Mouse (Mus musculus) embryonic facial prominence, embryonic 11.5 days (tissue): Measurements from ENCODE around the gene Pde3a. TPM values are rescaled to one million over a fixed set of nuclear protein-coding genes. Genes with fewer than 3 reads are reported as not detected.
"Not testable (repeated sequence)": the region's sequence is repeated elsewhere in the genome, so short reads cannot be mapped to it uniquely, and the experiment has no call there.

Experiments used
- ATAC-seq: fragments of 200-750 bp; cut with Nextera tagmentation; replicated peaks from 2 replicates; pipeline ENCODE4 v1.8.0; 2017; ENCODE audit warnings: low read depth; ENCODE audit not compliant: insufficient number of reproducible peaks, low FRiP score, low TSS enrichment
- DNase-seq: peaks from one replicate; pipeline ENCODE4 v3.0.0-alpha.2; 2015; ENCODE audit warnings: low spot score
- H3K27ac ChIP-seq: fragments of 300-500 bp; sonication (generic); replicated peaks from 2 replicates; pipeline ENCODE4 v1.5.1; 2014; ENCODE audit warnings: mild to moderate bottlenecking, low read depth, low read length, control low read depth
- H3K27me3 ChIP-seq: fragments of 300-500 bp; sonication (generic); 2 replicates; pipeline ENCODE4 v1.6.1; 2014; ENCODE audit warnings: mild to moderate bottlenecking, low read length, moderate library complexity, mixed read lengths; ENCODE audit not compliant: control insufficient read depth, insufficient read depth
- H3K36me3 ChIP-seq: fragments of 300-500 bp; sonication (generic); replicated peaks from 2 replicates; pipeline ENCODE4 v1.6.1; 2014; ENCODE audit warnings: low read depth, mild to moderate bottlenecking, low read length, moderate library complexity, mixed read lengths; ENCODE audit not compliant: control insufficient read depth, insufficient read depth
- H3K4me1 ChIP-seq: fragments of 300-500 bp; sonication (generic); 2 replicates; pipeline ENCODE4 v1.6.1; 2014; ENCODE audit warnings: low read length, mixed read lengths; ENCODE audit not compliant: control insufficient read depth, insufficient read depth
- H3K4me2 ChIP-seq: fragments of 300-500 bp; sonication (generic); 2 replicates; pipeline ENCODE4 v1.6.1; 2014; ENCODE audit warnings: low read depth, mild to moderate bottlenecking, control low read depth, low read length, moderate library complexity
- H3K4me3 ChIP-seq: fragments of 300-500 bp; sonication (generic); 2 replicates; pipeline ENCODE4 v1.5.1; 2014; ENCODE audit warnings: low read depth, low read length, control low read depth
- H3K9ac ChIP-seq: fragments of 300-500 bp; sonication (generic); replicated peaks from 2 replicates; pipeline ENCODE4 v1.6.1; 2014; ENCODE audit warnings: mild to moderate bottlenecking, control low read depth, low read length
- H3K9me3 ChIP-seq: fragments of 300-500 bp; sonication (generic); replicated peaks from 2 replicates; pipeline ENCODE4 v1.6.1; 2016; ENCODE audit warnings: mild to moderate bottlenecking, low read length, inconsistent platforms, mixed read lengths; ENCODE audit not compliant: control insufficient read depth
- WGBS: fragments of 180-500 bp; shearing (Covaris S2); extraction: QIAGEN DNeasy Blood & Tissue Kit; methylation state at CpG from one replicate; pipeline ENCODE4 v1.1.7; 2014; 5-methylcytosine and 5-hydroxymethylcytosine counted together
- polyA plus RNA-seq: library from polyadenylated mRNA; unstranded; fragments of >200 nt; fragmentation: Nextera tagmentation; extraction: Ambion mirVana; gene quantifications from 2 replicates; pipeline ENCODE4 v1.2.1, GENCODE M21; 2014

Pde3a gene
- polyA plus RNA-seq, 1 experiment from 2014 or later: 2.8 TPM

- Histone ChIP-seq H3K4me2 (no peak overlapping the region), H3K4me3 (no peak overlapping the region), H3K36me3 (no peaks in the 10 kb centered on the region), H3K9ac (no peak overlapping the region), H3K27me3 (no peaks in the 10 kb centered on the region), H3K9me3 (no peaks in the 10 kb centered on the region), H3K27ac (no peak overlapping the region), H3K4me1 (no peaks in the 10 kb centered on the region)
- no peak for DNase-seq
- ATAC-seq: no peak
- 93% methylated on average over 4 of the region's 4 CpGs for WGBS
These were observed 64.0 kb downstream of the Pde3a start for GRCm38 (mm10) chr6:141313112-141313511.

GRCm38 (mm10) chr6:141318440-141318839, 69.4 kb downstream of the Pde3a start:
- Histone ChIP-seq H3K4me2 (no peak overlapping the region), H3K9ac (no peak overlapping the region), H3K9me3 (no peaks in the 10 kb centered on the region), H3K4me1 (no peaks in the 10 kb centered on the region), H3K27me3 (no peaks in the 10 kb centered on the region), H3K4me3 (no peak overlapping the region), H3K36me3 (no peaks in the 10 kb centered on the region), H3K27ac (no peak overlapping the region)
- ATAC-seq (no peak), DNase-seq (no peak)
- 60% methylated on average over 3 of the region's 3 CpGs for WGBS

DNA sequence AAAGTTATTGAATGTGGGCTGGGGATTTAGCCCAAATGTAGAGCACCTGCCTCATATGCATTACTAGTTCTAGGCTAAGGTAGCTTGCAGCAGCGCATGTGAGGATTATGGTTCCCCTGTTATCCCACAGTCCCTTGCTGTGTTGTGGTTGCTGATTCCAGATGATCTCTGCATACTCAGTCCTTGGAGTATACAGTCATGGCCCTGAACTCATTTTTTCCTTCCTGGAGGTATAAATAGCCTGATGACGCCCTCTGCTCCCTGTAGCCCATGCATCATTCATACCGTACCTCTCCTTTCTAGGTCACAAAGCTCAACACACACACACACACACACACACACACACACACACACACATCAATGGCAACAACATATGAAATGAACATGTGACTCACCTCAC, 72.2 kb downstream of the Pde3a start:
- Histone ChIP-seq H3K9ac (no peak overlapping the region), H3K27ac (no peak overlapping the region), H3K4me1 (no peaks in the 10 kb centered on the region), H3K36me3 (no peaks in the 10 kb centered on the region), H3K27me3 (no peaks in the 10 kb centered on the region), H3K9me3 (no peaks in the 10 kb centered on the region), H3K4me2 (no peak overlapping the region), H3K4me3 (no peak overlapping the region)
- ATAC-seq (no peak), DNase-seq (no peak)
- 84% methylated on average over 3 of the region's 3 CpGs for WGBS

DNA sequence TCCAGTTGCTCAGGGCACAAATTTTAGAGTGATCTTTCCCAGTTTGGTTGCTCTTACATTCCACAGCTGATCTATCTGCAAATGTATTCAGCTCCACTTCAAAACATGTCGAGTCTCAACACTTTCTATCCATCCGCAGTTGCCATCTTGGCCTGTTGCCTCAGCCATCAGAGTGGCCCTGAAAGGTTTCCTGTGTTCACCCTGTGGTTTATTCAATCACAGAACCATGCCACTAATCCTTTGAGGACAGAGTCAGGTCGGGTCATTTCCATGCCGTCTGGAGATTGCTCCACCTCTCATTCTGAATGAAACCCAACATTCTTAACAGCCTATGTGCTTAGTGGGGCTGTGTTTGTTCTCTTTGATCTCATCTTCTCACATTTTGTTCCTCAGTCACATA, 73.9 kb downstream of the Pde3a start:
- H3K36me3 ChIP-seq: no peaks in the 10 kb centered on the region
- H3K4me1 ChIP-seq: no peaks in the 10 kb centered on the region
- H3K9ac ChIP-seq: no peak overlapping the region
- 46% methylated on average over 4 of the region's 4 CpGs for WGBS
- no peak overlapping the region for H3K27ac ChIP-seq
- H3K27me3 ChIP-seq: no peaks in the 10 kb centered on the region
- DNase-seq (no peak), ATAC-seq (no peak)
- H3K4me3 ChIP-seq: no peak overlapping the region
- no peaks in the 10 kb centered on the region for H3K9me3 ChIP-seq
- H3K4me2 ChIP-seq: no peak overlapping the region

- ATAC-seq, H3K27me3 ChIP-seq, H3K4me2 ChIP-seq, H3K27ac ChIP-seq, H3K4me1 ChIP-seq, H3K9ac ChIP-seq, H3K36me3 ChIP-seq, H3K9me3 ChIP-seq, H3K4me3 ChIP-seq, DNase-seq: not testable (repeated sequence)
- 93% methylated on average over 2 of the region's 2 CpGs for WGBS
These were observed 78.1 kb downstream of the Pde3a start for GRCm38 (mm10) chr6:141327134-141327533.

DNA sequence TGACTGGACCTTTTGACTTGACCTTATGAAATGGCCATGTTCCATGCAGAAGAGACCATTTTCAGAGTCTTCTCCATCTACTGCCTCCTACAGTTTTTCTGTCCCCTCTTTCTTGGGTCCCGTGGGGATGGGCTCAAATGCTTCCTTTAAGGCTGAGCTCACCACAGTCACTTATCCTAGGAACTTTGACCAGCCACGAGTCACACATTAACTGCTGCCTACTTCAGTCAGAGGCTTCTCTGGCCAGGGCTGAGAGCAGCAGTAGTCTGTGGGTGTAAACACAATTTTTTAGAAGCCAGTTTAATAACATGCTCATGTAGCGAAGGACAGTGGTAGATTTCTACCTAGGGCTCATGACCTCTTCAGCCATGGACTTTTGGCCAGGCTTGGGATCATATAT, 79.0 kb downstream of the Pde3a start:
- 92% methylated on average over 3 of the region's 3 CpGs for WGBS
- Histone ChIP-seq H3K4me1 (no peaks in the 10 kb centered on the region), H3K9me3 (no peaks in the 10 kb centered on the region), H3K27me3 (no peaks in the 10 kb centered on the region), H3K4me3 (no peak overlapping the region), H3K4me2 (no peak overlapping the region), H3K9ac (no peak overlapping the region), H3K36me3 (no peaks in the 10 kb centered on the region), H3K27ac (no peak overlapping the region)
- no peak for ATAC-seq
- no peak for DNase-seq

- ATAC-seq (no peak), DNase-seq (no peak)
- H3K9ac ChIP-seq: no peak overlapping the region
- no peaks in the 10 kb centered on the region for H3K36me3 ChIP-seq
- H3K4me2 ChIP-seq: no peak overlapping the region
- H3K4me3 ChIP-seq: no peak overlapping the region
- no peaks in the 10 kb centered on the region for H3K9me3 ChIP-seq
- no peaks in the 10 kb centered on the region for H3K4me1 ChIP-seq
- 42% methylated on average over 2 of the region's 2 CpGs for WGBS
- H3K27ac ChIP-seq: no peak overlapping the region
- no peaks in the 10 kb centered on the region for H3K27me3 ChIP-seq
These were observed 82.4 kb downstream of the Pde3a start for GRCm38 (mm10) chr6:141331464-141331863.

- no peaks in the 10 kb centered on the region for H3K4me1 ChIP-seq
- no peaks in the 10 kb centered on the region for H3K9me3 ChIP-seq
- H3K27me3 ChIP-seq: no peaks in the 10 kb centered on the region
- 89% methylated on average over 4 of the region's 4 CpGs for WGBS
- no peaks in the 10 kb centered on the region for H3K36me3 ChIP-seq
- H3K4me3 ChIP-seq: no peak overlapping the region
- no peak overlapping the region for H3K9ac ChIP-seq
- no peak for ATAC-seq
- H3K4me2 ChIP-seq: no peak overlapping the region
- DNase-seq: no peak
- H3K27ac ChIP-seq: no peak overlapping the region
These were observed 83.6 kb downstream of the Pde3a start for GRCm38 (mm10) chr6:141332613-141333165.
